Mouse (Mus musculus) midbrain, embryonic 15.5 days (tissue): ENCODE results near the gene Fndc3b. TPM values are rescaled to one million over a fixed set of nuclear protein-coding genes. Genes with fewer than 3 reads are reported as not detected.

Source experiments
- ATAC-seq: fragments of 200-750 bp; cut with Nextera tagmentation; replicated peaks from 2 replicates; pipeline ENCODE4 v1.8.0; 2017; ENCODE audit warnings: moderate TSS enrichment
- H3K27ac ChIP-seq: fragments of 300-500 bp; sonication (generic); 2 replicates; pipeline ENCODE4 v1.5.1; 2015; ENCODE audit warnings: mild to moderate bottlenecking, inconsistent platforms
- H3K27me3 ChIP-seq: fragments of 300-500 bp; sonication (generic); replicated peaks from 2 replicates; pipeline ENCODE4 v1.6.1; 2015; ENCODE audit warnings: inconsistent platforms
- H3K36me3 ChIP-seq: fragments of 300-500 bp; sonication (generic); replicated peaks from 2 replicates; pipeline ENCODE4 v1.6.1; 2015; ENCODE audit warnings: inconsistent platforms
- H3K4me1 ChIP-seq: fragments of 300-500 bp; sonication (generic); 2 replicates; pipeline ENCODE4 v1.6.1; 2015; ENCODE audit warnings: inconsistent platforms
- H3K4me2 ChIP-seq: fragments of 300-500 bp; sonication (generic); 2 replicates; pipeline ENCODE4 v1.6.1; 2015; ENCODE audit warnings: inconsistent platforms, mild to moderate bottlenecking, moderate library complexity
- H3K4me3 ChIP-seq: fragments of 300-500 bp; sonication (generic); 2 replicates; pipeline ENCODE4 v1.5.1; 2015; ENCODE audit warnings: mild to moderate bottlenecking, inconsistent platforms
- H3K9ac ChIP-seq: fragments of 300-500 bp; sonication (generic); 2 replicates; pipeline ENCODE4 v1.6.1; 2015; ENCODE audit warnings: mild to moderate bottlenecking, inconsistent platforms
- H3K9me3 ChIP-seq: fragments of 300-500 bp; sonication (generic); 2 replicates; pipeline ENCODE4 v1.6.1; 2016; ENCODE audit warnings: inconsistent platforms
- WGBS: fragments of 180-500 bp; shearing (Covaris S2); methylation state at CpG from one replicate; pipeline ENCODE4 v1.1.7; 2015; ENCODE audit warnings: mixed read lengths; 5-methylcytosine and 5-hydroxymethylcytosine counted together
- polyA plus RNA-seq: library from polyadenylated mRNA; unstranded; fragments of >200 nt; fragmentation: Nextera tagmentation; extraction: Ambion mirVana; gene quantifications from 2 replicates; pipeline ENCODE4 v1.2.1, GENCODE M21; 2015

Fndc3b gene
- polyA plus RNA-seq, 1 experiment from 2014 or later, result 9.7 TPM

GRCm38 (mm10) chr3:27526991-27527390, 184.1 kb downstream of the Fndc3b start:
- 96% methylated on average over 3 of the region's 3 CpGs for WGBS
- no peaks in the 10 kb centered on the region for H3K36me3 ChIP-seq
- H3K9ac ChIP-seq, result no peak overlapping the region
- no peak overlapping the region for H3K4me3 ChIP-seq
- ATAC-seq, result no peak
- H3K9me3 ChIP-seq, result no peaks in the 10 kb centered on the region
- no peak overlapping the region for H3K4me2 ChIP-seq
- no peaks in the 10 kb centered on the region for H3K4me1 ChIP-seq
- no peaks in the 10 kb centered on the region for H3K27me3 ChIP-seq
- no peak overlapping the region for H3K27ac ChIP-seq

DNA sequence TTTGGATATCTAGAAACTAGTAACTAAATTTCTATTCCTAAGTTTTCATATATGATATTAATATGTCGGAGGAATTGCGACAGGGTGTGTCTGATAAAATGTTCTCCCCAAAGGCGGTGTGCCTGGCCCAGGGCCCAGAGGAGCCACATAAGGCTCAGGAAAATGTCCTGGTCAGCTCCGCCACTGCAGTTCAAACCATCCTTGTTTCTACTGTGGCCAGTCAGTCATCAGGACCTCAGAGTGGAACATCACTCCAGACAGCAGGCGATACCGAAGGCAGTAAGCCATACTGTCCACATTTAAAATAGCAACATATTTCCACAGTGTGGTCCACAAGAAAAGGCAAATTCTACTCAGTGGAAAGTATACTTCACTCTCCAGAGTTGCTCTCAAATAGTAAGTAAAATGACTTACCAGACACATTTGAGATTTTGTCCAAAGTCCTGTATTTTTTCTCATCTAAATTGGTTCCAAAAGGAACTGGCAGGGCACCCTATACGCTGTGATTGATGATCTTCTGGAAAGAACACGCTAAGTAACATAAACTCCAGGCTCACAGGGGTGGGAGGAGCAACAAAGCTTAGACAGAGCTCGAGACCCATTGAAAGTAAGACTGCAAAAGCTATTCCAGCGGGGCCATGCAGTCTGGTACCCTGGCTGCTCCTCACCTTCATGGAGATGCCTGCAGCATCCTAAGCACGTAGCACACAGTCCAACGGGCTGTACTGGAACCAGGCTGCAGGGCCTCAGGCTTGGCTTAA, 187.8 kb downstream of the Fndc3b start:
- no peaks in the 10 kb centered on the region for H3K27me3 ChIP-seq
- no peak overlapping the region for H3K4me2 ChIP-seq
- H3K9me3 ChIP-seq, result no peaks in the 10 kb centered on the region
- no peak overlapping the region for H3K9ac ChIP-seq
- H3K27ac ChIP-seq, result no peak overlapping the region
- H3K36me3 ChIP-seq, result no peaks in the 10 kb centered on the region
- no peak for ATAC-seq
- no peak overlapping the region for H3K4me3 ChIP-seq
- WGBS, result 87% methylated on average over 12 of the region's 12 CpGs
- H3K4me1 ChIP-seq, result no peaks in the 10 kb centered on the region

DNA sequence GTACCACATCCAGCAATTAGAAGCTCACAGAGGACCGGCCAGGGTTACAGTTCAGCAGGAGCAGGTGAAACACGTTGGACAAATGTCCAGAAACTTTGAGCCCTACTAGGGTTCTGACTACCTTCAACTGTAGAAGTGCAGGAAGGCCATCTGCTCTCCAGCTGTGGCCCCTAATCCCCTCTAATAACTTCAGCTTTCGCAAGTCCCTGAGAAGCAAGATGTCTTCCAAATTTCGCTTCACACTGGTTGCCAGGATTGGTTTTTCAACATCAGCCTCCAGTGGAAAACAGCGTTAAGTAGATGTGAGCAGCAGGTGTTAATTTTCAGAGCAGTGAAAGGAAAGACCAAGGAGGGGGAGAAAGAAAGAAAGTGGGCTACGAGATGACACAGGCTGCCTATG, 190.7 kb downstream of the Fndc3b start:
- no peak overlapping the region for H3K27ac ChIP-seq
- no peaks in the 10 kb centered on the region for H3K36me3 ChIP-seq
- no peak overlapping the region for H3K9ac ChIP-seq
- H3K9me3 ChIP-seq, result no peaks in the 10 kb centered on the region
- no peak for ATAC-seq
- no peaks in the 10 kb centered on the region for H3K4me1 ChIP-seq
- no peaks in the 10 kb centered on the region for H3K27me3 ChIP-seq
- 64% methylated on average over 6 of the region's 6 CpGs for WGBS
- H3K4me3 ChIP-seq, result no peak overlapping the region
- no peak overlapping the region for H3K4me2 ChIP-seq

GRCm38 (mm10) chr3:27519481-27519880, 191.6 kb downstream of the Fndc3b start:
- Histone ChIP-seq H3K27me3 (no peaks in the 10 kb centered on the region), H3K4me2 (no peak overlapping the region), H3K4me1 (no peaks in the 10 kb centered on the region), H3K27ac (no peak overlapping the region), H3K36me3 (no peaks in the 10 kb centered on the region), H3K9me3 (no peaks in the 10 kb centered on the region), H3K9ac (no peak overlapping the region), H3K4me3 (no peak overlapping the region)
- 93% methylated on average over 6 of the region's 6 CpGs for WGBS
- no peak for ATAC-seq

GRCm38 (mm10) chr3:27518935-27519334, 192.2 kb downstream of the Fndc3b start:
- Histone ChIP-seq H3K4me1 (no peaks in the 10 kb centered on the region), H3K36me3 (no peaks in the 10 kb centered on the region), H3K9me3 (no peaks in the 10 kb centered on the region), H3K4me3 (no peak overlapping the region), H3K4me2 (no peak overlapping the region), H3K27ac (no peak overlapping the region), H3K9ac (no peak overlapping the region), H3K27me3 (no peaks in the 10 kb centered on the region)
- WGBS, result 92% methylated on average over 9 of the region's 9 CpGs
- ATAC-seq, result no peak

- 56% methylated on average over 4 of the region's 5 CpGs for WGBS
- Histone ChIP-seq H3K27ac (no peak overlapping the region), H3K9ac (no peak overlapping the region), H3K4me1 (no peaks in the 10 kb centered on the region), H3K4me2 (no peak overlapping the region), H3K27me3 (no peaks in the 10 kb centered on the region), H3K36me3 (no peaks in the 10 kb centered on the region), H3K4me3 (no peak overlapping the region), H3K9me3 (no peaks in the 10 kb centered on the region)
- 0 out of 2 replicates have a peak, but pooled peaks have one; percentile 27 for ATAC-seq
Measured at GRCm38 (mm10) chr3:27516536-27516935, 194.6 kb downstream of the Fndc3b start.

- Histone ChIP-seq H3K4me2 (no peak overlapping the region), H3K4me3 (no peak overlapping the region), H3K27me3 (no peaks in the 10 kb centered on the region), H3K9me3 (no peaks in the 10 kb centered on the region), H3K9ac (no peak overlapping the region), H3K27ac (no peak overlapping the region), H3K36me3 (no peaks in the 10 kb centered on the region), H3K4me1 (no peaks in the 10 kb centered on the region)
- ATAC-seq, result no peak
- WGBS, result 75% methylated on average over 10 of the region's 10 CpGs
Measured at GRCm38 (mm10) chr3:27511765-27512164, 199.3 kb downstream of the Fndc3b start.

- no peak overlapping the region for H3K4me3 ChIP-seq
- no peaks in the 10 kb centered on the region for H3K9me3 ChIP-seq
- H3K4me1 ChIP-seq, result no peaks in the 10 kb centered on the region
- H3K9ac ChIP-seq, result no peak overlapping the region
- H3K27ac ChIP-seq, result no peak overlapping the region
- 94% methylated on average over 3 of the region's 3 CpGs for WGBS
- no peak overlapping the region for H3K4me2 ChIP-seq
- no peaks in the 10 kb centered on the region for H3K27me3 ChIP-seq
- ATAC-seq, result no peak
- H3K36me3 ChIP-seq, result no peaks in the 10 kb centered on the region
Measured at GRCm38 (mm10) chr3:27506886-27507285, 204.2 kb downstream of the Fndc3b start.

DNA sequence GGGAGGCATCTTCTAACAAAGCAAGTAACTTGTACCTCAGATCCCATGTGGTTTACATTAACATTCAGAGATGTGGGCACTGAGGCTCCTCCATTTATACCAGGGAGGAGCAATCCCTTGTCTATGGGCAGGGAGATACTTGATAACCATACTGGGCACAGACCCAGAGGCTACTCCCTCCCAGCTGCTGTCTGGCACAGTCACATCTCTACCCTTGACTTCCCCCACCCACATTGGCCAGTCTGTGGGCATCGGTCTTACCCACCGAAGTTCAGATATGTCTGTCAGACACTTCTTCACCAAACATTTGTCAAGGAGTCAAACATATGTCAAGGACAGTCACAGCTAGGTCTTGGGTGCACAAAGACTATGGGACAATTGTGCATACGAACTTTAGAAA, 205.5 kb downstream of the Fndc3b start:
- 94% methylated on average over 3 of the region's 3 CpGs for WGBS
- Histone ChIP-seq H3K4me1 (no peaks in the 10 kb centered on the region), H3K36me3 (no peaks in the 10 kb centered on the region), H3K9ac (no peak overlapping the region), H3K27ac (no peak overlapping the region), H3K4me2 (no peak overlapping the region), H3K4me3 (no peak overlapping the region), H3K27me3 (no peaks in the 10 kb centered on the region), H3K9me3 (no peaks in the 10 kb centered on the region)
- ATAC-seq, result no peak

GRCm38 (mm10) chr3:27503279-27504038, 207.6 kb downstream of the Fndc3b start:
- Histone ChIP-seq H3K36me3 (no peaks in the 10 kb centered on the region), H3K4me1 (no peaks in the 10 kb centered on the region), H3K4me3 (no peak overlapping the region), H3K27me3 (no peaks in the 10 kb centered on the region), H3K9me3 (no peaks in the 10 kb centered on the region), H3K9ac (no peak overlapping the region), H3K4me2 (no peak overlapping the region), H3K27ac (no peak overlapping the region)
- ATAC-seq, result no peak
- WGBS, result 90% methylated on average over 7 of the region's 7 CpGs

GRCm38 (mm10) chr3:27495296-27496073, 215.6 kb downstream of the Fndc3b start:
- H3K4me2 ChIP-seq, result no peak overlapping the region
- no peak overlapping the region for H3K9ac ChIP-seq

DNA sequence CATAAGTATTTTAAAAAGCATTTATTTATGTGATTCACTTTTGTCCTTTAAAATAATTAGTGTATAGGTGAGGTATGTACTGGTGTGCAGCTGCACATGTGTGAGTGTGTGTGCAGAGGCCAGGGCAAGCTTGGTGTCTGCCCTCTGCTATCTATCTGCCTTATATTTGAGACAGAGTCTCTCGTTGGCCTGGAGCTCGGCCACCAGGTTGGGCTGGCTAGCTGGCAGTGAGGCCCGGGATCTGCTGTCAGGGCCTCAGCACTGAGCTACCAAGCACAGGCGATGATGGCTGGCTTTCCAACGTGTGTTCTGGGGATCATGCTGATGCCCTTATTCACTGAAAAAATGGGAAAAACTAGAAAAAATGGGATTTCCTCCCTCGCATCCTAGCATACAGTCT, 216.4 kb downstream of the Fndc3b start:
- H3K4me1 ChIP-seq, result peaks cover 6% of the 10 kb centered on the region; the same call in 1 of the 2 replicates
- H3K27me3 ChIP-seq, result no peaks in the 10 kb centered on the region
- H3K4me3 ChIP-seq, result no peak overlapping the region
- H3K36me3 ChIP-seq, result no peaks in the 10 kb centered on the region
- WGBS, result 54% methylated on average over 6 of the region's 6 CpGs
- H3K9ac ChIP-seq, result no peak overlapping the region
- no peaks in the 10 kb centered on the region for H3K9me3 ChIP-seq
- H3K4me2 ChIP-seq, result no peak overlapping the region
- H3K27ac ChIP-seq, result no peak overlapping the region
- no peak for ATAC-seq

More at GRCm38 (mm10) chr3:27495296-27496073, 215.6 kb downstream of the Fndc3b start:
- Histone ChIP-seq H3K4me1 (peaks cover 6% of the 10 kb centered on the region; the same call in 1 of the 2 replicates), H3K4me3 (no peak overlapping the region), H3K9me3 (no peaks in the 10 kb centered on the region), H3K27ac (0 out of 2 replicates have a peak overlapping the region, but pooled peaks have one; percentile 17), H3K36me3 (no peaks in the 10 kb centered on the region), H3K27me3 (no peaks in the 10 kb centered on the region)
- ATAC-seq, result peak; percentile 58
- 29% methylated on average over 14 of the region's 14 CpGs for WGBS
